Mouse (Mus musculus) lung, postnatal 0 days (tissue): ENCODE results near the gene Pak1.

ENCODE experiments used
- CTCF ChIP-seq: IDR thresholded peaks from 2 replicates; pipeline ENCODE4 v1.5.1; 2016; ENCODE audit warnings: antibody characterized with exemption, mild to moderate bottlenecking
- EP300 ChIP-seq: IDR thresholded peaks from 2 replicates; pipeline ENCODE4 v1.6.1; 2016; ENCODE audit warnings: antibody characterized with exemption, mild to moderate bottlenecking, control low read depth

DNA sequence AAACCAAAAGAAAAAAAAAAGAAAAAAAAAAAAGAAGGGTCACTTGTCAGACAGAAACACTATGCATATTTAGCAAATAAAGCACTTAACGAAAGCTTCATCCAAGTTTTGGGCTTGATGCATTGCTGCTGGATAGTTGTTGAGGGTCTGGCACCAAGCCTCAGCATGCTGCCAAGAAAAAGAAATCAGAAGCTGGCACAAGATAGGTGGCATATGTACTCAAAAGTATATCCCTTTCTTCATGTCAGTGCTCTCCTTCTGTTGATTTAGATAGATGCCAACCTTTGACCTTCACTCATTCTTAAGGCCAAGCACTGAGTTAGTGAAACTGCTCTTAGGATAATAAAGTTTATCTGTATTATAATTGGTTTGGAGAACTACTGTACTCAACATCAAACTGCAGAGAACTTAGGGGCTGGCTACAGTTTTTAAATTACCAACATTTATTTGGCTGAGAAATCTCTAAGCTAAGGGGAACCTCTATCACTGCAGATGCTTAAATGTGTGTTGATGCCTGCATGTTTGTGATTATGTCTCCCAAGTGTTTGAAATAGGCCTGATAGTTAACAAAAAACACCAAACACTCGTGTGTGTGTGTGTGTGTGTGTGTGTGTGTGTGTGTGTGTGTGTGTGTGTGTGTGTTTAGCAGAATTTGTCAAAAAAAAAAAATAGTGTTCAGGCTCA lies 126.6 kb downstream of the Pak1 start:
- TF ChIP-seq CTCF (no peak), EP300 (no peak)
